Mouse (Mus musculus): ENCODE results near the gene Polr1c.
A peak's percentile ranks its signal among the peaks of the same experiment; 100 is the strongest.

Polr1c gene

GRCm38 (mm10) chr17:46247512-46248188 lies at the start of gene Polr1c, which contains the start of gene Yipf3:
TSS of gene Polr1c (minus strand) at chr17:46248054.
TSS of gene Yipf3 (plus strand) at chr17:46248080.
- DNase-seq: peak; percentile 95

- DNase-seq: no peak
Measured at GRCm38 (mm10) chr17:46297028-46297363, 49.1 kb upstream of the Polr1c start.

GRCm38 (mm10) chr17:46296601-46297000 lies 48.7 kb upstream of the Polr1c start:
- no peak for DNase-seq

- DNase-seq: no peak
Measured at GRCm38 (mm10) chr17:46287678-46288095, 39.8 kb upstream of the Polr1c start.

GRCm38 (mm10) chr17:46285407-46285806 lies 37.6 kb upstream of the Polr1c start:
- no peak for DNase-seq

- no peak for DNase-seq
Measured at GRCm38 (mm10) chr17:46284653-46285052, 36.8 kb upstream of the Polr1c start.

- peak; percentile 42 for DNase-seq
Measured at GRCm38 (mm10) chr17:46283911-46284310, 36.1 kb upstream of the Polr1c start.

- peak; percentile 33 for DNase-seq
Measured at GRCm38 (mm10) chr17:46283140-46283539, 35.3 kb upstream of the Polr1c start.

- DNase-seq: peak; percentile 88
Measured at GRCm38 (mm10) chr17:46282483-46283123, 34.7 kb upstream of the Polr1c start, which contains the start of gene Tjap1. TSS of gene Tjap1 (minus strand) at chr17:46283026.

- no peak for DNase-seq
Measured at GRCm38 (mm10) chr17:46278011-46278765, 30.3 kb upstream of the Polr1c start.

GRCm38 (mm10) chr17:46277586-46277985 lies 29.7 kb upstream of the Polr1c start:
- no peak for DNase-seq

GRCm38 (mm10) chr17:46275506-46275905 lies 27.7 kb upstream of the Polr1c start:
- no peak for DNase-seq

- DNase-seq: no peak
Measured at GRCm38 (mm10) chr17:46275034-46275433, 27.2 kb upstream of the Polr1c start.

- DNase-seq: no peak
Measured at GRCm38 (mm10) chr17:46274465-46274864, 26.6 kb upstream of the Polr1c start.

- DNase-seq: no peak
Measured at GRCm38 (mm10) chr17:46273803-46274236, 26.0 kb upstream of the Polr1c start.

GRCm38 (mm10) chr17:46272675-46273074 lies 24.8 kb upstream of the Polr1c start:
- no peak for DNase-seq

GRCm38 (mm10) chr17:46272058-46272457 lies 24.2 kb upstream of the Polr1c start:
- no peak for DNase-seq

- DNase-seq: no peak
Measured at GRCm38 (mm10) chr17:46269771-46270534, 22.1 kb upstream of the Polr1c start.

- DNase-seq: no peak
Measured at GRCm38 (mm10) chr17:46268026-46268720, 20.3 kb upstream of the Polr1c start.

- no peak for DNase-seq
Measured at GRCm38 (mm10) chr17:46267511-46267910, 19.7 kb upstream of the Polr1c start.

GRCm38 (mm10) chr17:46266986-46267385 lies 19.1 kb upstream of the Polr1c start:
- no peak for DNase-seq

GRCm38 (mm10) chr17:46265918-46266618 lies 18.2 kb upstream of the Polr1c start:
- peak; percentile 84 for DNase-seq

Data from thymus, postnatal 4 days (tissue).